Mouse (Mus musculus): ENCODE measurements around the gene Hoxc12. TPM values are rescaled to one million over a fixed set of nuclear protein-coding genes. Genes with fewer than 3 reads are reported as not detected.

The Hoxc12 gene
- polyA plus RNA-seq (2015; fragmentation: Nextera tagmentation; extraction: Ambion mirVana): not detected in 2 replicates

DNA sequence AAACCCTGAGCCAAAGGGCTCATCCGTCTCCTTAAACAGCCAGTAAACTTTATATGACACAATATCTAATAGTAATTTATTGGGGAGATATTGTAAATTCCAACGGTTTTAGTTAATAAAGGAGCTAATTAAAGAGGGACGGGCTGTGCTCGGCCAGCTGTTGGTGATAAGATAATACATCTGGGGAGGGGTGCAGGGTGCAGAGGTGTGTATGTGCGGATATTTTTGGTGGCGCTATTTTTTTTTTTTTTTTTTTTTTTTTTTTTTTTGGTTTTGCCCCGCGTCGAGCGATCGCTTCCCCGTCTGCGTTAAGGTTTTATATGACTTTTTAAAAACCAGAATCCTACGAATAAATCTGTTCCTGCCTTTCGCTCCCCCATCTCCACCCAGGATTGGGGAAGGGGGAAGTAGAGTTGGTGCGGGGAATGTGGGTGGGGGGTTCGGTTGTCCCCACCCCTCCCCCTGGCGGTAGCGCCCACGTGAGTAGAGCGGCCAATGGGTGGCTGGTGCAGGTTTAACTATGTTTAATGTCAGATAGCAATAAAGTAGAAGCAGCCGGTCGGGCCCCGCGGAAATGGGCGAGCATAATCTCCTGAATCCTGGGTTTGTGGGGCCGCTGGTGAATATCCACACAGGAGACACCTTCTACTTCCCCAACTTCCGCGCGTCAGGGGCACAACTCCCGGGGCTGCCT is at the start of gene Hoxc12:
Hoxc12 (plus strand) TSS at position 479 of the 694 bp plus-strand sequence.
- no peak for DNase-seq (ENCODE audit: low spot score)
- Histone ChIP-seq H3K4me2 (ENCODE audit: low read length) (0 out of 2 replicates have a peak within 1 kb of the TSS, but pooled peaks have one; percentile 5), H3K4me1 (replicated peaks; ENCODE audit: insufficient read depth, low read length) (0 out of 2 replicates have a peak, but pooled peaks cover 5% of the 10 kb centered on the region), H3K4me3 (replicated peaks; ENCODE audit: low read depth, low read length) (no peak within 1 kb of the TSS), H3K27me3 (ENCODE audit: insufficient read depth, low read length) (peaks cover 92% of the 10 kb centered on the region), H3K9ac (ENCODE audit: low read depth, low read length) (no peak within 1 kb of the TSS), H3K9me3 (replicated peaks; ENCODE audit: low read length) (no peaks in the 10 kb centered on the region), H3K36me3 (ENCODE audit: insufficient read depth, low read length) (no peaks in the 10 kb centered on the region), H3K27ac (no peak within 1 kb of the TSS)
- WGBS: under 1% methylated on average over 31 of the region's 31 CpGs
- ATAC-seq (replicated peaks; ENCODE audit: low FRiP score, low read depth): no peak
- TF ChIP-seq CTCF (IDR thresholded peaks at IDR 0.05; ENCODE audit: low read depth): no peak

DNA sequence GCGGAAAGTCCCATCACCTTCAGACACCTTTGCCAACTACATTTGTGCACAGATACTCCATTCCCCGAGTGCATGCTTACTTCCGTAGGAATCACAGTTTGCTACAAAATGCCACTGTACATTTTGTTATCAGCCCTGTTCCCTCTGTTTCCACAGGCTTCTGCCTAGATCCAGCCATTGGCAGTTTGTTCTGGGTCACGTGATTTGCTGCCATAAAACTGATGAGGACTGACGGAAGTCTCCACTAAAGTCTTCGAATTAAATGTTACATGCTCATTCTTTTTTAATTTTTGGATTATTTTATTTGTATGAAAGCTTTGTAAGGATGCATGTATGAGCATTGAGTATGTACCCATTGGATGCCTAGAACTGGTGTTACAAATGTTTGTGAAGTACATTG is 41.4 kb upstream of the Hoxc12 start:
- no peak overlapping the region for H3K4me3 ChIP-seq (replicated peaks; ENCODE audit: low read depth, low read length)
- DNase-seq (ENCODE audit: low spot score) (no peak), ATAC-seq (replicated peaks; ENCODE audit: low FRiP score, low read depth) (no peak)
- no peaks in the 10 kb centered on the region for H3K4me1 ChIP-seq (replicated peaks; ENCODE audit: insufficient read depth, low read length)
- no peak overlapping the region for H3K4me2 ChIP-seq (ENCODE audit: low read length)
- no peak for TF ChIP-seq CTCF (IDR thresholded peaks at IDR 0.05; ENCODE audit: low read depth)
- no peaks in the 10 kb centered on the region for H3K36me3 ChIP-seq (ENCODE audit: insufficient read depth, low read length)
- H3K27ac ChIP-seq: no peak overlapping the region
- WGBS: 54% methylated on average over 6 of the region's 6 CpGs
- H3K9me3 ChIP-seq (replicated peaks; ENCODE audit: low read length): no peaks in the 10 kb centered on the region
- H3K9ac ChIP-seq (ENCODE audit: low read depth, low read length): no peak overlapping the region
- peaks cover 10% of the 10 kb centered on the region for H3K27me3 ChIP-seq (ENCODE audit: insufficient read depth, low read length)

DNA sequence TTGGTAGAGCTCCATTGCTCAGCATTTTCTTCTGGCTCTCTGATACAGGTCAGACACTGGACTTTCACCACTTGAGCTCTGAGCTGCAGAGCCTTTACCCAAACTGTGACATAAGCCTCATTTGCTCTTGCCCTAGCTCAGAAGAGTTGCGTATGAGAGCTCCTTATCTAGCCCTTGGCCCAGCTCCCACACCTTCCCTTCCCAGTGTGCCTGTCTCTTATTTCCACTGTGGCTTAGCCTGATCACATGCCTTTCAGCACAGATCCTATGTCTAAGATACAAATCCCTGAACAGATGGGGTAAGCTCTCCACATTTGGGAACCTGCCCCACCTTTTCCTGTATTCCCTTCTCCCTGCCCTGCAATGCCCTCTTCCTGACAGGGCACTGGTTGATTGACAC is 31.6 kb upstream of the Hoxc12 start:
- no peaks in the 10 kb centered on the region for H3K4me1 ChIP-seq (replicated peaks; ENCODE audit: insufficient read depth, low read length)
- no peak for TF ChIP-seq CTCF (IDR thresholded peaks at IDR 0.05; ENCODE audit: low read depth)

DNA sequence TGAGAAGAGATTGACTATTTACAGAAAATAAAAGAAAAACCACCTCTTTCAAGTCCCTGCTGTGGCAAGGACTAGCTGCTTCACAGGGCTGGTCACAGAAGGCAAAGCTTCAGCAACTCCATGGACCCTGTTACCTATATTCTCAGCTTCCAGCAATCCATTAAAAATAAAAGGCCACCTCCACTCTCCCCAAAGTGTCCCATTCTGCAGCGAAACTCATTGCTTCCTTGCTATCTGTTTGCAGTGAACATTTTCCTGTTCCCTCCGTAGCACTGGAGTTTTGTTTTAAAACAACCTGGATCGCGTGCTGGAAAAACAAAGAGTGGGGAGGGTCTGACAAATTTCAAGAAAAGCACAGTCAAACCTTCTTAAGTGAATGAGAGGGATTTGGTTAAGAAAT is 27.0 kb upstream of the Hoxc12 start:
- H3K4me1 ChIP-seq (replicated peaks; ENCODE audit: insufficient read depth, low read length): no peaks in the 10 kb centered on the region
- peaks cover 83% of the 10 kb centered on the region for H3K27me3 ChIP-seq (ENCODE audit: insufficient read depth, low read length)
- H3K27ac ChIP-seq: no peak overlapping the region
- H3K4me2 ChIP-seq (ENCODE audit: low read length): no peak overlapping the region
- no peak for ATAC-seq (replicated peaks; ENCODE audit: low FRiP score, low read depth)
- no peak for TF ChIP-seq CTCF (IDR thresholded peaks at IDR 0.05; ENCODE audit: low read depth)
- H3K9ac ChIP-seq (ENCODE audit: low read depth, low read length): no peak overlapping the region
- H3K9me3 ChIP-seq (replicated peaks; ENCODE audit: low read length): no peaks in the 10 kb centered on the region
- 3% methylated on average over 4 of the region's 4 CpGs for WGBS
- DNase-seq (ENCODE audit: low spot score): no peak
- H3K4me3 ChIP-seq (replicated peaks; ENCODE audit: low read depth, low read length): no peak overlapping the region
- no peaks in the 10 kb centered on the region for H3K36me3 ChIP-seq (ENCODE audit: insufficient read depth, low read length)

More for the DNA sequence above, 31.6 kb upstream of the Hoxc12 start:
- Histone ChIP-seq H3K27me3 (ENCODE audit: insufficient read depth, low read length) (peaks cover 63% of the 10 kb centered on the region), H3K36me3 (ENCODE audit: insufficient read depth, low read length) (no peaks in the 10 kb centered on the region), H3K4me3 (replicated peaks; ENCODE audit: low read depth, low read length) (no peak overlapping the region), H3K4me2 (ENCODE audit: low read length) (no peak overlapping the region), H3K9ac (ENCODE audit: low read depth, low read length) (no peak overlapping the region), H3K27ac (no peak overlapping the region), H3K9me3 (replicated peaks; ENCODE audit: low read length) (no peaks in the 10 kb centered on the region)
- ATAC-seq (replicated peaks; ENCODE audit: low FRiP score, low read depth) (no peak), DNase-seq (ENCODE audit: low spot score) (no peak)
- WGBS: 39% methylated on average over 1 of the region's 1 CpGs

DNA sequence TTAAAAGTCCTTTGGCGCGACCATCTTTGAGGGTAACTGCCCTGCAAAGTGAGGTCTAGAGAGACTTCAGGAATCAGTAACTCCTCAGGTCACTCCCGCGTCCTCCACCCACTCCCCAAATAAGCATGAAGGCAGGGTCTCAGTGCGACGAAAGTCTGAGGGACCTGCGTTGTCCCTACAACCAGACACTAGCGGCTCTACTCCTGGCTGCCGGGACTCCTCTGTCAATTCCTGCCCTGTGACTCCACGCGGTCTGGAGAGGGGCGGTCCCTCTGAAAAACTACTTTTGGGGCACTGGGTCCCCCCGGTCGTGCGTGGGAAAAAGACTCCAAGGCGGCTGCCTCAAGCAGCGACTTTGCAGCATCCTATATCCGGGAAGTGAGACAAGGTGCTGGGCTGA is 26.5 kb upstream of the Hoxc12 start:
- Histone ChIP-seq H3K27ac (no peak overlapping the region), H3K9me3 (replicated peaks; ENCODE audit: low read length) (no peaks in the 10 kb centered on the region), H3K4me2 (ENCODE audit: low read length) (no peak overlapping the region), H3K9ac (ENCODE audit: low read depth, low read length) (no peak overlapping the region), H3K27me3 (ENCODE audit: insufficient read depth, low read length) (peaks cover 85% of the 10 kb centered on the region), H3K4me3 (replicated peaks; ENCODE audit: low read depth, low read length) (no peak overlapping the region), H3K4me1 (replicated peaks; ENCODE audit: insufficient read depth, low read length) (no peaks in the 10 kb centered on the region), H3K36me3 (ENCODE audit: insufficient read depth, low read length) (no peaks in the 10 kb centered on the region)
- under 1% methylated on average over 18 of the region's 18 CpGs for WGBS
- ATAC-seq (replicated peaks; ENCODE audit: low FRiP score, low read depth) (no peak), DNase-seq (ENCODE audit: low spot score) (no peak)
- no peak for TF ChIP-seq CTCF (IDR thresholded peaks at IDR 0.05; ENCODE audit: low read depth)

DNA sequence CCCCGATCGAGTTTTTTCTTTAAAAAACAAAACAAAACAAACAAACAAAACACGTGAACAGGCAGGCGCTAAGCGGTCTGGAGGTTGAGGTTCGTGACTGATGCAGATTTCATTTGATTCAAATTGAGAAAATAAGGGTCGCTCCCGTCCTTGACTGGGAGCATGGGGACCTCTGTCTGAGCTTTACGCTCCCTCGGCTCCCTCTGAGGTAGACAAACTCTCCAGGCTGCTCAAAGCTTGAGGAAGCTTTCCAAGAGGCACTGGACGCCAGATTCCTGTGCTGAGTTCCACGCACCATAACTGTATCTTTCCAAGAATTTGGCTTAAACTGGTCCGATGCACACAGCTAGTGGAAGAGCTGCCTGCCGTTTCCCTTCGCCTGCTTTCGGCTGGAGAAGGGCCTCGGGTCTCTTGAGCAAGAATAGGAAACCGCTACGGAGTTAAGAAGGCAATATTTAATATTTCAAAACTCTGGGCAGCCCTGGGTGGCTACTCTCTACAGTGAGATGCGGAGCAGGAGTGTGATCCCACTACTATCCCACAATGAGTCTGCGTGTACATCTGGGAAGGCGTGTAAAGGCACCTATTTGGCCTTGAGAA is 26.0 kb upstream of the Hoxc12 start:
- 1% methylated on average over 22 of the region's 22 CpGs for WGBS
- peaks cover 85% of the 10 kb centered on the region for H3K27me3 ChIP-seq (ENCODE audit: insufficient read depth, low read length)
- H3K27ac ChIP-seq: no peak overlapping the region
- no peaks in the 10 kb centered on the region for H3K36me3 ChIP-seq (ENCODE audit: insufficient read depth, low read length)
- no peak overlapping the region for H3K9ac ChIP-seq (ENCODE audit: low read depth, low read length)
- DNase-seq (ENCODE audit: low spot score): no peak
- no peaks in the 10 kb centered on the region for H3K4me1 ChIP-seq (replicated peaks; ENCODE audit: insufficient read depth, low read length)
- no peak for ATAC-seq (replicated peaks; ENCODE audit: low FRiP score, low read depth)
- no peak for TF ChIP-seq CTCF (IDR thresholded peaks at IDR 0.05; ENCODE audit: low read depth)
- H3K4me2 ChIP-seq (ENCODE audit: low read length): no peak overlapping the region
- H3K4me3 ChIP-seq (replicated peaks; ENCODE audit: low read depth, low read length): no peak overlapping the region
- H3K9me3 ChIP-seq (replicated peaks; ENCODE audit: low read length): no peaks in the 10 kb centered on the region
